Mouse (Mus musculus): ENCODE measurements around the gene Nub1. TPM values are rescaled to one million over a fixed set of nuclear protein-coding genes. Genes with fewer than 3 reads are reported as not detected.

Nub1 gene
- 89.6 TPM for total RNA-seq (2023)

GRCm38 (mm10) chr5:24685366-24686093, at the start of gene Nub1:
Nub1 (plus strand) TSS chr5:24685532.

GRCm38 (mm10) chr5:24730488-24730871, 45.1 kb downstream of the Nub1 start, which contains the start of gene Wdr86:
Wdr86 (minus strand) TSS chr5:24730727.

GRCm38 (mm10) chr5:24757816-24758215, 72.5 kb downstream of the Nub1 start, which contains the start of gene Crygn:
Crygn (minus strand) TSS chr5:24758008.

Other genes with a start within 250 kb of the Nub1 start
- 89.3 TPM for gene Fastk, start 240.2 kb upstream of the Nub1 start, total RNA-seq (2023)
- 21.2 TPM for gene Tmub1, start 237.7 kb upstream of the Nub1 start, total RNA-seq (2023)
- gene Agap3, start 233.4 kb upstream of the Nub1 start, total RNA-seq (2023): 92.4 TPM
- gene Gbx1, start 158.3 kb upstream of the Nub1 start, total RNA-seq (2023): not detected
- gene Asb10, start 144.6 kb upstream of the Nub1 start, total RNA-seq (2023): not detected
- not detected for gene 4931409K22Rik, start 128.7 kb upstream of the Nub1 start, total RNA-seq (2023)
- 41.3 TPM for gene Abcf2, start 108.1 kb upstream of the Nub1 start, total RNA-seq (2023)
- gene Chpf2, start 98.8 kb upstream of the Nub1 start, total RNA-seq (2023): 37.3 TPM
- not detected for gene Smarcd3, start 61.1 kb upstream of the Nub1 start, total RNA-seq (2023)
- not detected for gene Wdr86, start 45.2 kb downstream of the Nub1 start, total RNA-seq (2023)
- gene Crygn, start 72.5 kb downstream of the Nub1 start, total RNA-seq (2023): not detected
- 62.2 TPM for gene Rheb, start 157.1 kb downstream of the Nub1 start, total RNA-seq (2023)

Data from CD8-positive naive resting alpha-beta T cell, adult 57 days (primary cell).